Mouse (Mus musculus): ENCODE measurements around the gene Gpx4. TPM values are rescaled to one million over a fixed set of nuclear protein-coding genes. Genes with fewer than 3 reads are reported as not detected.

The Gpx4 gene
- polyA plus RNA-seq, 1 experiment from 2014 or later, result 508 TPM

- WGBS, result 89% methylated on average over 6 of the region's 6 CpGs
- ATAC-seq (ENCODE audit: low FRiP score, low TSS enrichment) (no peak), DNase-seq (no peak)
- no peak overlapping the region for H3K4me2 ChIP-seq (ENCODE audit: low read length)
- no peaks in the 10 kb centered on the region for H3K9me3 ChIP-seq (ENCODE audit: control insufficient read depth, low read length)
- H3K4me1 ChIP-seq (ENCODE audit: control insufficient read depth, insufficient read depth, low read length), result no peaks in the 10 kb centered on the region
- no peak overlapping the region for H3K9ac ChIP-seq (replicated peaks; ENCODE audit: low read length)
- no peak overlapping the region for H3K4me3 ChIP-seq (replicated peaks; ENCODE audit: low read depth, low read length)
- no peaks in the 10 kb centered on the region for H3K36me3 ChIP-seq (ENCODE audit: control insufficient read depth, insufficient read depth, low read length)
- no peak overlapping the region for H3K27ac ChIP-seq (replicated peaks; ENCODE audit: low read depth, low read length)
- no peaks in the 10 kb centered on the region for H3K27me3 ChIP-seq (ENCODE audit: control insufficient read depth, insufficient read depth, low read length)
These were observed 47.1 kb downstream of the Gpx4 start for GRCm38 (mm10) chr10:80094085-80094484.

GRCm38 (mm10) chr10:80094684-80095083 lies 47.7 kb downstream of the Gpx4 start:
- H3K36me3 ChIP-seq (ENCODE audit: control insufficient read depth, insufficient read depth, low read length), result no peaks in the 10 kb centered on the region
- WGBS, result 84% methylated on average over 3 of the region's 3 CpGs
- H3K9me3 ChIP-seq (ENCODE audit: control insufficient read depth, low read length), result no peaks in the 10 kb centered on the region
- no peak overlapping the region for H3K27ac ChIP-seq (replicated peaks; ENCODE audit: low read depth, low read length)
- no peak overlapping the region for H3K4me3 ChIP-seq (replicated peaks; ENCODE audit: low read depth, low read length)
- no peak overlapping the region for H3K4me2 ChIP-seq (ENCODE audit: low read length)
- H3K9ac ChIP-seq (replicated peaks; ENCODE audit: low read length), result no peak overlapping the region
- DNase-seq, result no peak
- no peaks in the 10 kb centered on the region for H3K4me1 ChIP-seq (ENCODE audit: control insufficient read depth, insufficient read depth, low read length)
- no peak for ATAC-seq (ENCODE audit: low FRiP score, low TSS enrichment)
- no peaks in the 10 kb centered on the region for H3K27me3 ChIP-seq (ENCODE audit: control insufficient read depth, insufficient read depth, low read length)

GRCm38 (mm10) chr10:80095547-80095946 lies 48.6 kb downstream of the Gpx4 start:
- H3K27ac ChIP-seq (replicated peaks; ENCODE audit: low read depth, low read length), result no peak overlapping the region
- H3K4me3 ChIP-seq (replicated peaks; ENCODE audit: low read depth, low read length), result no peak overlapping the region
- H3K36me3 ChIP-seq (ENCODE audit: control insufficient read depth, insufficient read depth, low read length), result no peaks in the 10 kb centered on the region
- no peak overlapping the region for H3K4me2 ChIP-seq (ENCODE audit: low read length)
- DNase-seq, result no peak
- H3K9ac ChIP-seq (replicated peaks; ENCODE audit: low read length), result no peak overlapping the region
- no peak for ATAC-seq (ENCODE audit: low FRiP score, low TSS enrichment)
- H3K9me3 ChIP-seq (ENCODE audit: control insufficient read depth, low read length), result no peaks in the 10 kb centered on the region
- 89% methylated on average over 5 of the region's 5 CpGs for WGBS
- H3K4me1 ChIP-seq (ENCODE audit: control insufficient read depth, insufficient read depth, low read length), result no peaks in the 10 kb centered on the region
- no peaks in the 10 kb centered on the region for H3K27me3 ChIP-seq (ENCODE audit: control insufficient read depth, insufficient read depth, low read length)

GRCm38 (mm10) chr10:80097275-80097674 lies 50.3 kb downstream of the Gpx4 start:
- no peaks in the 10 kb centered on the region for H3K9me3 ChIP-seq (ENCODE audit: control insufficient read depth, low read length)
- no peak overlapping the region for H3K4me3 ChIP-seq (replicated peaks; ENCODE audit: low read depth, low read length)
- H3K4me1 ChIP-seq (ENCODE audit: control insufficient read depth, insufficient read depth, low read length), result peaks cover 8% of the 10 kb centered on the region
- H3K4me2 ChIP-seq (ENCODE audit: low read length), result no peak overlapping the region
- no peak for ATAC-seq (ENCODE audit: low FRiP score, low TSS enrichment)
- WGBS, result 17% methylated on average over 7 of the region's 7 CpGs
- H3K27me3 ChIP-seq (ENCODE audit: control insufficient read depth, insufficient read depth, low read length), result no peaks in the 10 kb centered on the region
- no peak for DNase-seq
- no peaks in the 10 kb centered on the region for H3K36me3 ChIP-seq (ENCODE audit: control insufficient read depth, insufficient read depth, low read length)
- no peak overlapping the region for H3K9ac ChIP-seq (replicated peaks; ENCODE audit: low read length)
- H3K27ac ChIP-seq (replicated peaks; ENCODE audit: low read depth, low read length), result no peak overlapping the region

GRCm38 (mm10) chr10:80098630-80099029 lies 51.7 kb downstream of the Gpx4 start:
- H3K4me3 ChIP-seq (replicated peaks; ENCODE audit: low read depth, low read length), result no peak overlapping the region
- no peaks in the 10 kb centered on the region for H3K27me3 ChIP-seq (ENCODE audit: control insufficient read depth, insufficient read depth, low read length)
- 89% methylated on average over 5 of the region's 5 CpGs for WGBS
- no peak overlapping the region for H3K9ac ChIP-seq (replicated peaks; ENCODE audit: low read length)
- H3K4me2 ChIP-seq (ENCODE audit: low read length), result no peak overlapping the region
- DNase-seq, result no peak
- no peak for ATAC-seq (ENCODE audit: low FRiP score, low TSS enrichment)
- no peak overlapping the region for H3K27ac ChIP-seq (replicated peaks; ENCODE audit: low read depth, low read length)
- no peaks in the 10 kb centered on the region for H3K36me3 ChIP-seq (ENCODE audit: control insufficient read depth, insufficient read depth, low read length)
- H3K9me3 ChIP-seq (ENCODE audit: control insufficient read depth, low read length), result no peaks in the 10 kb centered on the region
- H3K4me1 ChIP-seq (ENCODE audit: control insufficient read depth, insufficient read depth, low read length), result peaks cover 11% of the 10 kb centered on the region

- H3K9me3 ChIP-seq (ENCODE audit: control insufficient read depth, low read length), result no peaks in the 10 kb centered on the region
- H3K9ac ChIP-seq (replicated peaks; ENCODE audit: low read length), result no peak overlapping the region
- no peak for DNase-seq
- peaks cover 11% of the 10 kb centered on the region for H3K4me1 ChIP-seq (ENCODE audit: control insufficient read depth, insufficient read depth, low read length)
- WGBS, result 70% methylated on average over 11 of the region's 11 CpGs
- ATAC-seq (ENCODE audit: low FRiP score, low TSS enrichment), result no peak
- H3K36me3 ChIP-seq (ENCODE audit: control insufficient read depth, insufficient read depth, low read length), result no peaks in the 10 kb centered on the region
- H3K4me2 ChIP-seq (ENCODE audit: low read length), result peak overlapping the region; percentile 96
- H3K27me3 ChIP-seq (ENCODE audit: control insufficient read depth, insufficient read depth, low read length), result no peaks in the 10 kb centered on the region
- no peak overlapping the region for H3K27ac ChIP-seq (replicated peaks; ENCODE audit: low read depth, low read length)
- H3K4me3 ChIP-seq (replicated peaks; ENCODE audit: low read depth, low read length), result no peak overlapping the region
These were observed 54.0 kb downstream of the Gpx4 start for GRCm38 (mm10) chr10:80100982-80101381.

- H3K9me3 ChIP-seq (ENCODE audit: control insufficient read depth, low read length), result no peaks in the 10 kb centered on the region
- H3K27ac ChIP-seq (replicated peaks; ENCODE audit: low read depth, low read length), result peak overlapping the region; percentile 68
- peak; percentile 84 for ATAC-seq (ENCODE audit: low FRiP score, low TSS enrichment)
- no peaks in the 10 kb centered on the region for H3K27me3 ChIP-seq (ENCODE audit: control insufficient read depth, insufficient read depth, low read length)
- H3K4me1 ChIP-seq (ENCODE audit: control insufficient read depth, insufficient read depth, low read length), result peaks cover 11% of the 10 kb centered on the region
- H3K4me2 ChIP-seq (ENCODE audit: low read length), result peak overlapping the region; percentile 96
- H3K9ac ChIP-seq (replicated peaks; ENCODE audit: low read length), result peak overlapping the region; percentile 80
- H3K4me3 ChIP-seq (replicated peaks; ENCODE audit: low read depth, low read length), result peak overlapping the region; percentile 83
- DNase-seq, result peak; percentile 93
- WGBS, result under 1% methylated on average over 57 of the region's 59 CpGs
- H3K36me3 ChIP-seq (ENCODE audit: control insufficient read depth, insufficient read depth, low read length), result no peaks in the 10 kb centered on the region
These were observed 55.4 kb downstream of the Gpx4 start for GRCm38 (mm10) chr10:80102216-80102915.

- peaks cover 11% of the 10 kb centered on the region for H3K4me1 ChIP-seq (ENCODE audit: control insufficient read depth, insufficient read depth, low read length)
- no peaks in the 10 kb centered on the region for H3K9me3 ChIP-seq (ENCODE audit: control insufficient read depth, low read length)
- H3K27ac ChIP-seq (replicated peaks; ENCODE audit: low read depth, low read length), result peak overlapping the region; percentile 68
- H3K4me3 ChIP-seq (replicated peaks; ENCODE audit: low read depth, low read length), result peak overlapping the region; percentile 83
- H3K36me3 ChIP-seq (ENCODE audit: control insufficient read depth, insufficient read depth, low read length), result no peaks in the 10 kb centered on the region
- DNase-seq (no peak), ATAC-seq (ENCODE audit: low FRiP score, low TSS enrichment) (no peak)
- no peaks in the 10 kb centered on the region for H3K27me3 ChIP-seq (ENCODE audit: control insufficient read depth, insufficient read depth, low read length)
- WGBS, result 75% methylated on average over 2 of the region's 2 CpGs
- H3K9ac ChIP-seq (replicated peaks; ENCODE audit: low read length), result peak overlapping the region; percentile 80; the same call in 1 of the 2 replicates
- peak overlapping the region; percentile 96 for H3K4me2 ChIP-seq (ENCODE audit: low read length)
These were observed 56.1 kb downstream of the Gpx4 start for GRCm38 (mm10) chr10:80103032-80103431.

- H3K4me2 ChIP-seq (ENCODE audit: low read length), result no peak overlapping the region
- ATAC-seq (ENCODE audit: low FRiP score, low TSS enrichment), result no peak
- WGBS, result 82% methylated on average over 3 of the region's 3 CpGs
These were observed 57.2 kb downstream of the Gpx4 start for GRCm38 (mm10) chr10:80104181-80104580.

More at GRCm38 (mm10) chr10:80104181-80104580, 57.2 kb downstream of the Gpx4 start:
- H3K9me3 ChIP-seq (ENCODE audit: control insufficient read depth, low read length), result no peaks in the 10 kb centered on the region
- H3K36me3 ChIP-seq (ENCODE audit: control insufficient read depth, insufficient read depth, low read length), result no peaks in the 10 kb centered on the region
- no peak overlapping the region for H3K4me3 ChIP-seq (replicated peaks; ENCODE audit: low read depth, low read length)
- no peak overlapping the region for H3K9ac ChIP-seq (replicated peaks; ENCODE audit: low read length)
- H3K27me3 ChIP-seq (ENCODE audit: control insufficient read depth, insufficient read depth, low read length), result no peaks in the 10 kb centered on the region
- peaks cover 11% of the 10 kb centered on the region for H3K4me1 ChIP-seq (ENCODE audit: control insufficient read depth, insufficient read depth, low read length)
- DNase-seq, result no peak
- H3K27ac ChIP-seq (replicated peaks; ENCODE audit: low read depth, low read length), result no peak overlapping the region

All from midbrain, embryonic 14.5 days (tissue).